22 mouse cellular contexts compared by ENCODE assay signal in the genomic region with DNA sequence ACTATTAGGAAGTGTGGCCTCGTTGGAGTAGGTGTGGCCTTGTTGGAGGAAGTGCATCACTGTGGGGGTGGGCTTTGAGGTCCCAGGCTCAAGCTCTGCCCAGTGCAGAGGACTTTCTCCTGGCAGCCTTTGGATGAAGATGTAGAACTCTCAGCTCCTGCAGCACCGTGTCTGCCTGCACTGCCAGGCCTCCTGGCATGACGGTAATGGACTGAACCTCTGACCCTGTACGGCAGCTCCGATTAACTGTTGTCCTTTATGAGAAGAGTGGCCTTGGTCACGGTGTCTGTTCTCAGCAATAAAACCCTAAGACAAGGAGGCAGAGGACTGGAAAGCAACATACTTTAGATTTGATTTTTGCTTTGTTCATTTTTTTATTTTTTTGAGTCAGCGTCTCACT. TPM values are rescaled to one million over a fixed set of nuclear protein-coding genes. Genes with fewer than 3 reads are reported as not detected.
DNase-seq lines count a peak whose midpoint lies in the region; ATAC-seq and TF ChIP-seq lines count a peak whose summit lies in the region.
"Had no signal": no experiment of that assay in that cellular context is flagged by ENCODE, and none has a peak within 500 bp of the region (broad histone marks: within the 10 kb centered on the region; RNA-seq: fewer than 3 reads in every experiment).

No protein-coding gene starts in this region.

- no peaks in the 10 kb centered on the region for H3K27me3 ChIP-seq in heart, embryonic 12.5 days (replicated peaks)
- no peaks in the 10 kb centered on the region for H3K27me3 ChIP-seq in heart, embryonic 10.5 days (ENCODE audit: insufficient read depth, poor library complexity, severe bottlenecking)
- no peaks in the 10 kb centered on the region for H3K27me3 ChIP-seq in heart, adult 2 months (ENCODE audit: control insufficient read depth, insufficient read depth, low read length)
- no peaks in the 10 kb centered on the region for H3K27me3 ChIP-seq in midbrain, embryonic 11.5 days (ENCODE audit: control insufficient read depth, insufficient read depth, low read length)
- no peaks in the 10 kb centered on the region for H3K27me3 ChIP-seq in midbrain, embryonic 13.5 days
- H3K27me3 ChIP-seq: CH12.LX, Patski had no signal

- H3K4me3 ChIP-seq in heart, embryonic 12.5 days = no peak overlapping the region
- no peak overlapping the region for H3K4me3 ChIP-seq in heart, embryonic 10.5 days
- H3K4me3 ChIP-seq in heart, adult 2 months = no peak overlapping the region
- H3K4me3 ChIP-seq in midbrain, embryonic 11.5 days (ENCODE audit: low read depth, low read length) = no peak overlapping the region
- no peak overlapping the region for H3K4me3 ChIP-seq in midbrain, embryonic 13.5 days (replicated peaks)

- peaks cover 12% of the 10 kb centered on the region for H3K9me3 ChIP-seq in heart, embryonic 12.5 days (replicated peaks)
- no peaks in the 10 kb centered on the region for H3K9me3 ChIP-seq in heart, embryonic 10.5 days
- no peaks in the 10 kb centered on the region; the same call in 1 of the 2 replicates for H3K9me3 ChIP-seq in midbrain, embryonic 11.5 days (ENCODE audit: control insufficient read depth, low read length)
- H3K9me3 ChIP-seq in midbrain, embryonic 13.5 days = no peaks in the 10 kb centered on the region

- no peak for TF ChIP-seq EP300 in heart, adult 2 months (IDR thresholded peaks at IDR 0.05; ENCODE audit: insufficient read depth, low read depth, low read length)

- peaks cover 8% of the 10 kb centered on the region; the same call in 1 of the 2 replicates for H3K36me3 ChIP-seq in heart, embryonic 12.5 days
- peaks cover 11% of the 10 kb centered on the region for H3K36me3 ChIP-seq in heart, embryonic 10.5 days
- H3K36me3 ChIP-seq in heart, adult 2 months (ENCODE audit: control insufficient read depth, insufficient read depth, low read length) = no peaks in the 10 kb centered on the region
- H3K36me3 ChIP-seq in midbrain, embryonic 11.5 days (ENCODE audit: control insufficient read depth, insufficient read depth, low read length) = no peaks in the 10 kb centered on the region; the same call in 1 of the 2 replicates
- peaks cover 9% of the 10 kb centered on the region for H3K36me3 ChIP-seq in midbrain, embryonic 13.5 days

- no peak overlapping the region for H3K27ac ChIP-seq in heart, embryonic 12.5 days (ENCODE audit: poor library complexity, severe bottlenecking)
- no peak overlapping the region for H3K27ac ChIP-seq in heart, embryonic 10.5 days
- H3K27ac ChIP-seq in heart, adult 2 months = no peak overlapping the region
- H3K27ac ChIP-seq in midbrain, embryonic 11.5 days (ENCODE audit: low read depth, low read length) = no peak overlapping the region
- H3K27ac ChIP-seq in midbrain, embryonic 13.5 days = no peak overlapping the region

- WGBS in heart, embryonic 12.5 days = 93% methylated on average over 7 of the region's 7 CpGs
- WGBS in heart, embryonic 10.5 days = 91% methylated on average over 7 of the region's 7 CpGs
- 92% methylated on average over 7 of the region's 7 CpGs for WGBS in heart, adult 2 months
- 93% methylated on average over 7 of the region's 7 CpGs for WGBS in midbrain, embryonic 11.5 days
- WGBS in midbrain, embryonic 13.5 days = 93% methylated on average over 7 of the region's 7 CpGs

- no peak overlapping the region for H3K9ac ChIP-seq in heart, embryonic 12.5 days
- H3K9ac ChIP-seq in heart, adult 2 months (ENCODE audit: low read depth, low read length) = no peak overlapping the region
- no peak overlapping the region for H3K9ac ChIP-seq in midbrain, embryonic 11.5 days (ENCODE audit: low read length)
- no peak overlapping the region for H3K9ac ChIP-seq in midbrain, embryonic 13.5 days (replicated peaks)

- no peak for ATAC-seq in heart, embryonic 12.5 days (ENCODE audit: insufficient number of reproducible peaks, low FRiP score)
- ATAC-seq in midbrain, embryonic 11.5 days (ENCODE audit: low FRiP score) = no peak
- no peak for ATAC-seq in midbrain, embryonic 13.5 days
- ATAC-seq: activated CD4-positive, CD25-positive, alpha-beta regulatory T cell, adult 4 months; CD4-positive, CD25-positive, alpha-beta regulatory T cell, adult 4 months; Patski had no signal

- H3K4me1 ChIP-seq in heart, embryonic 12.5 days (replicated peaks) = peaks cover 16% of the 10 kb centered on the region
- H3K4me1 ChIP-seq in heart, embryonic 10.5 days = peaks cover 16% of the 10 kb centered on the region
- H3K4me1 ChIP-seq in heart, adult 2 months (ENCODE audit: control insufficient read depth, insufficient read depth, low read length) = no peaks in the 10 kb centered on the region
- H3K4me1 ChIP-seq in midbrain, embryonic 11.5 days (ENCODE audit: control insufficient read depth, insufficient read depth, low read length) = no peaks in the 10 kb centered on the region
- no peaks in the 10 kb centered on the region for H3K4me1 ChIP-seq in midbrain, embryonic 13.5 days (replicated peaks)

- TF ChIP-seq POLR2A in heart, adult 2 months (IDR thresholded peaks at IDR 0.05; ENCODE audit: insufficient read depth, low read depth, low read length) = no peak

- H3K79me2 ChIP-seq in heart, adult 2 months (replicated peaks; ENCODE audit: control insufficient read depth, insufficient read depth, low read length) = no peaks in the 10 kb centered on the region

- no peak overlapping the region for H3K4me2 ChIP-seq in heart, embryonic 12.5 days
- H3K4me2 ChIP-seq in midbrain, embryonic 11.5 days = no peak overlapping the region
- H3K4me2 ChIP-seq in midbrain, embryonic 13.5 days (replicated peaks) = no peak overlapping the region

- intact Hi-C loops in heart, adult 2 months (cut with DNase I) = no loop called here
- intact Hi-C loops in left cerebral cortex, postnatal 25 days (cut with DNase I) = no loop called here

- no peak for TF ChIP-seq CTCF in heart, adult 2 months (IDR thresholded peaks at IDR 0.05)

- peak; percentile 72 for DNase-seq in heart, adult 11 months
- DNase-seq in heart, embryonic 10.5 days (ENCODE audit: low spot score) = peak; percentile 74
- no peak for DNase-seq in heart, adult 2 months
- peak; percentile 4 for DNase-seq in midbrain, embryonic 11.5 days (ENCODE audit: low spot score, missing footprints)
- DNase-seq in A20 (ENCODE audit: low read depth, low spot score) = peak; percentile 26
- DNase-seq in left cerebral cortex, postnatal 25 days (ENCODE audit: low spot score in 2 of 2) = no peak
- DNase-seq: adrenal gland, adult 2 months; adrenal gland, adult 8-10 months; adrenal gland, postnatal 10 days; adrenal gland, postnatal 14 days; adrenal gland, postnatal 25 days; adrenal gland, postnatal 36 days; B cell, adult 2 months; cerebellum, adult 11 months; cerebellum, adult 11-12 months; cerebellum, adult 18-20 months had no signal

RNA-seq across cellular contexts. Expression of gene Wdhd1, which starts 40.2 kb away (rescaled TPM):
- 22.9 and 23.1 TPM in 2 replicates for polyA plus RNA-seq in heart, embryonic 12.5 days (2016; fragmentation: Nextera tagmentation; extraction: Ambion mirVana)
- 31.8 and 35.9 TPM in 2 replicates for polyA plus RNA-seq in heart, embryonic 10.5 days (2016; fragmentation: Nextera tagmentation; extraction: Ambion mirVana)
- total RNA-seq in heart, adult 2 months (2021) = under 1 TPM; 0.48 to 0.73 TPM
- 0.33 and 0.53 TPM in 2 replicates for polyA plus RNA-seq in heart, adult 2 months (2012; rRNA removed)
- polyA plus RNA-seq in midbrain, embryonic 11.5 days (2014; fragmentation: Nextera tagmentation; extraction: Ambion mirVana) = 47.3 and 48.1 TPM in 2 replicates
- 23.5 and 25.3 TPM in 2 replicates for polyA plus RNA-seq in midbrain, embryonic 13.5 days (2015; fragmentation: Nextera tagmentation; extraction: Ambion mirVana)
- total RNA-seq in left cerebral cortex, postnatal 25 days (2021) = 1 to 10 TPM; 4.8 to 5.6 TPM

RNA-seq across cellular contexts. Expression of gene Socs4, which starts 40.2 kb away (rescaled TPM):
- polyA plus RNA-seq in heart, embryonic 12.5 days (2016; fragmentation: Nextera tagmentation; extraction: Ambion mirVana) = 2.4 and 3.0 TPM in 2 replicates
- polyA plus RNA-seq in heart, embryonic 10.5 days (2016; fragmentation: Nextera tagmentation; extraction: Ambion mirVana) = 2.0 and 3.3 TPM in 2 replicates
- 10 to 100 TPM; 13.4 to 14.9 TPM for total RNA-seq in heart, adult 2 months (2021)
- polyA plus RNA-seq in heart, adult 2 months (2012; rRNA removed) = 2.2 and 5.5 TPM in 2 replicates
- polyA plus RNA-seq in midbrain, embryonic 11.5 days (2014; fragmentation: Nextera tagmentation; extraction: Ambion mirVana) = 5.8 and 8.3 TPM in 2 replicates
- 3.7 and 3.9 TPM in 2 replicates for polyA plus RNA-seq in midbrain, embryonic 13.5 days (2015; fragmentation: Nextera tagmentation; extraction: Ambion mirVana)
- 10 to 100 TPM; 11.0 to 11.2 TPM for total RNA-seq in left cerebral cortex, postnatal 25 days (2021)

RNA-seq across cellular contexts. Expression of gene Gch1, which starts 47.3 kb away (rescaled TPM):
- 6.8 TPM in 2 replicates for polyA plus RNA-seq in heart, embryonic 12.5 days (2016; fragmentation: Nextera tagmentation; extraction: Ambion mirVana)
- polyA plus RNA-seq in heart, embryonic 10.5 days (2016; fragmentation: Nextera tagmentation; extraction: Ambion mirVana) = 6.5 and 8.1 TPM in 2 replicates
- 1 to 10 TPM; 6.3 to 7.0 TPM for total RNA-seq in heart, adult 2 months (2021)
- 4.7 and 8.9 TPM in 2 replicates for polyA plus RNA-seq in heart, adult 2 months (2012; rRNA removed)
- 2.1 and 2.9 TPM in 2 replicates for polyA plus RNA-seq in midbrain, embryonic 11.5 days (2014; fragmentation: Nextera tagmentation; extraction: Ambion mirVana)
- 3.5 and 7.2 TPM in 2 replicates for polyA plus RNA-seq in midbrain, embryonic 13.5 days (2015; fragmentation: Nextera tagmentation; extraction: Ambion mirVana)
- 1 to 10 TPM; 1.1 to 1.4 TPM for total RNA-seq in left cerebral cortex, postnatal 25 days (2021)

Comparison
In these comparisons a context has a peak if more than half of its experiments do, and no peak if none do; other contexts are left out.
1. DNase-seq: peak in heart, adult 11 months (single experiment), heart, embryonic 10.5 days (single experiment), midbrain, embryonic 11.5 days (single experiment) and A20 (single experiment); none in heart, adult 2 months (0 of 2) and left cerebral cortex, postnatal 25 days (0 of 2).
2. RNA of gene Wdhd1, which starts 40.2 kb away (polyA plus RNA-seq): 47.3 to 48.1 TPM in midbrain, embryonic 11.5 days, 31.8 to 35.9 TPM in heart, embryonic 10.5 days, 23.5 to 25.3 TPM in midbrain, embryonic 13.5 days and 22.9 to 23.1 TPM in heart, embryonic 12.5 days; 0.33 to 0.53 TPM in heart, adult 2 months; every median in the first group is over 10 times any median in the second.